Mouse (Mus musculus) kidney, adult 9 months (tissue): ENCODE data around the gene Sowahb.
"Not testable (repeated sequence)": the region's sequence is repeated elsewhere in the genome, so short reads cannot be mapped to it uniquely, and the experiment has no call there.

ENCODE experiments used
- DNase-seq: peaks from one replicate; pipeline ENCODE4 v3.0.0; 2022

The Sowahb gene

DNA sequence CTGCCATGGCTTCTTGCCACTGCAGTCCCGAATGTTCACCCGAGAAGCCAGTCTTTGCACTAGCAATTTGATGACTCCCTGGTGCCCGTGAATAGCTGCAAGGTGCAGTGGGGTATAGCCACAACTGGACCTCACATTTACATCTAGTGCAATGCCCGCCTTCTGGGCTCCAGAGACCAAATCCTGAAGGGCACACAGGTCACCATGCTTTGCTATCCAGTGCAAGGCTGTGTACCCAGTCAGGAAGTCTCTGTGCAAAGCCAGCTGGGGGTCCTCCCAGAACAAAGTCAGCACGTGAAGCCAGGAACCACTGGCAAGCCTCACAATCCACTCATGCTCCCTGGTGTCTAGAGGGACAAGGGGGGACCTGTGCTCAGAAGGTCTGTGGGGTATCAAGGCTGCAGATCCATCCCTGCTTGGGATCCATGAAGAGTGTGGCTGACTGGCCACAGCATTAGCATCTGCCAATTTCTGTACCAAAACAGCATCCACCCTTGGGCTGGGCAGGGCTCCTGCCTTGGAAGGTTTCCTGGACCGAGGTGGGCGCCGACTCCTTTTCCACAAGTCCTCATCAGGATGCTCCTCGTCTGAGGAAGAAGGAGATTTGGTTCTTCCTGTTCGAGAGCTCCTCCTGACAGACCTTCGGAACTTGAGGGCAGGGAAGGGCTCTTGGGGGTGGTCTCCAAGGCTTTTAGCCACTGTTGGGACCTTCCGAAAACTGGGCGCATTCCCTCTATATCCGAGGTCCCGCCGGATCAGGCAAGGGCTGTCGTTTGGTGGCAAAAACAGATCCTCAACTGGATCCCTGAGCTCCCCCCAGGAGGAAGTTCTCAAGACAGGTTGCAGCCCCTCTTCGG lies 1.8 kb downstream of the Sowahb start:
- DNase-seq = no peak

DNA sequence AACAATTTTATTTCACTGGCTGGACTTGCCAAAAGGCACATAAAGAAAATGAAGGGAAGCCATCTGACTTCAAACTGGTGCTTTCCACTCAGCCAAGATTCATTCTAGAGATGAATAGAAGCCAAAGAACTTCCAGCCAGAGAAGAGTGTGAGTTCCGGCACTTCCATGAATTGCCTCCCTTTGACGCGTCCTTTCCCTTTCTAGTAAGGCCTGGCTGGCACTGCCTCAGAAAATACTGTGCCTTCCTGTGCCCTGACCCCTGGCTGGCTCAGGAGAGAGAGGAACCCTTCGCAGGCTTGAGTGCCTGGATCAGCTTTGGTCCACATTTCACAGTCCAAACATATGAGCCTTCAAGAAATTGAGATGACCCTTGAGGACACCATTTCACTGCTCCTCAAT lies 2.8 kb downstream of the Sowahb start:
- DNase-seq = peak; percentile 69

GRCm38 (mm10) chr5:93041276-93041675 lies 3.5 kb downstream of the Sowahb start:
- peak; percentile 59 for DNase-seq

GRCm38 (mm10) chr5:93040095-93040494 lies 4.7 kb downstream of the Sowahb start:
- peak; percentile 94 for DNase-seq

DNA sequence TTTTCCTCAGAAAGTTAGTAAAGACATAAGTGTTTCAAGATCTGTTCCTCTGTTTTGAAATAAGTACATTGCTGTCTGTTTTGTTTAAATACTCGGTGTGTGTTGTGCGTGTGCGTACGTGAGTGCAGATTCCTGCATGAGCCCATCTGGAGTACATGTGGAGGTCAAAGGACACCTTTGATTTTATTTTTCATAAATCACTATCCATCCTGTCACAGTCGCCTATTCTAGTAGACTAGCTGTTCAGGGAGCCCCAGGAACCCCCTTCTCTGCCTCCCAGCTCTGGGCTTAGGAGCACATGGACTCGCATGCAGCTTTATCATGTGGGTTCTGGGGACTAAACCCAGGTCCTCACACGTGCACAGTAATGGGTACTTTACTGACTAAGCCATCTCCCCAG lies 8.6 kb downstream of the Sowahb start:
- DNase-seq = no peak

DNA sequence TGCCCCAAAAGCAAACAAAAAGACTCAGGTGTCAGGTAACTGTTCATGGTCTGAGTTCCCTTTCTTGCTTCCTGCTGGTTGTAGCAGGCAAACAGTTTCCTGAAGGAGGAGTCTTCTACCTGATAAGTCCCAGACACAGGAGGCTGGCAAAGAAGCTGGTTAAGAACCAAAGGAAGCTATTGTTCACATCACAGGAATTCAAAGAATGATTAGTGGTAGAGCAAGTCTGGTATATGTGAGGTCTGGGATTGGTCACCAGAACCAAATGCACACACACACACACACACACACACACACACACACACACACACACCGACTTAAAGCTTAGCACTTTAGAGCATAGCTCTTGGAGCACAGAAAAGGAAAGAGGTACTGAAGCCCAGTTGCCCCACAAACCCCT lies 9.5 kb downstream of the Sowahb start:
- no peak for DNase-seq

DNA sequence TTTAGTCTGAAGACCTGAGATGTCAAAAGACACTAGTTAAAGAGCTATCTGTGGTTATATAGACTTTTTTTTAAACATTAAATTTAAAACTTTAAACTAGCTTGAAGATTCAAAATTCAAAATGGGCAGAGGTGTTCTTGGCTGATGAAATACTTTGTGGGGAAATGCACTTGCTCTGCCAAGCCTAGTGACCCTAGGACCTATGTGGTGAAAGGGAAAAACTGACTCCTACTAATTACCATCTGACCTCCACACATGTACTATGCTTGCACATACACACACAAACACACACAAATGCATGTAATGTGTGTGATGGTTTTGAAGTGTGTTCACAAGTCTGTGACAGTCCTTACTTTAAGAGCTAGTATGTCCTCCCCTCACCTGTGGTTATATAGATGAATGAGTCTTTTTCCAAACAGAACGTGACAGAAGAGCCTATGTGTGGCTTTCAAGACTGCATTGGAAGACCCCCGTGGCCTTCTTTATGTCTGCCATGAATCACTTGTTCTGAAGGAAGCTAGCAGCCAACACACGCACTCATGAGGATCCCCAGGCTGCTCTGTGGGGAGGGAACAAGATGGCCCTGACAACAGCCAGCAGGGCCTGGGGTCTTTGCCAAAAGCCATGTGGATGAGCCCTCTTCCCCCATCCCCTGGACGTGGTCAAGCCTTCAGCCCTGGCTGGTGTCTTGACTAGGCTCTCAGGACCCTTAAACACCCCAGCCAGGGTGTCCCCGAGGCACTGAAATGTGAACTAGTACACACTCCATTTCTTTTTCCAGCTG lies 11.5 kb downstream of the Sowahb start:
- no peak for DNase-seq

- DNase-seq = no peak
These were observed 12.2 kb downstream of the Sowahb start for GRCm38 (mm10) chr5:93032621-93033020.

DNA sequence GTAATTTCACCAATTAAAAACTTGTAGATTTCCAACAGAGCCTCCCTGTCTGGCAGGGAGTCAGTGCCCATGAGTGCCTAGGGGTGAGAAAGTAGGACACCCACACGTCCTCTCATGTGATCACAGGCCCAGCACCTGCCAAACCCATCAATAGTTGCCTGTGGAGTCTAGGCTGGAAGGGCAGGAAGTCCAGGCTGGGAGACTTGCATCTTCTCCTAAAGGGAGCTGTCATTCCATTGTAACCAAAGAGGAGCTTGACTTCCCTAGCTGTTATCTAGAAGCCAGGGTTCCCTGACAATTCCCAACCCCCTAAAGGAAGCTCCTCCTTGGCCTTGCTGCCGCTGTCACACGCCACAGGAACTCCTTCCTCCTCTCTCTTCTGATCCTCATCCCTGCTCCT lies 14.0 kb downstream of the Sowahb start:
- peak; percentile 40 for DNase-seq

GRCm38 (mm10) chr5:93030411-93030810 lies 14.4 kb downstream of the Sowahb start:
- DNase-seq = peak; percentile 49

DNA sequence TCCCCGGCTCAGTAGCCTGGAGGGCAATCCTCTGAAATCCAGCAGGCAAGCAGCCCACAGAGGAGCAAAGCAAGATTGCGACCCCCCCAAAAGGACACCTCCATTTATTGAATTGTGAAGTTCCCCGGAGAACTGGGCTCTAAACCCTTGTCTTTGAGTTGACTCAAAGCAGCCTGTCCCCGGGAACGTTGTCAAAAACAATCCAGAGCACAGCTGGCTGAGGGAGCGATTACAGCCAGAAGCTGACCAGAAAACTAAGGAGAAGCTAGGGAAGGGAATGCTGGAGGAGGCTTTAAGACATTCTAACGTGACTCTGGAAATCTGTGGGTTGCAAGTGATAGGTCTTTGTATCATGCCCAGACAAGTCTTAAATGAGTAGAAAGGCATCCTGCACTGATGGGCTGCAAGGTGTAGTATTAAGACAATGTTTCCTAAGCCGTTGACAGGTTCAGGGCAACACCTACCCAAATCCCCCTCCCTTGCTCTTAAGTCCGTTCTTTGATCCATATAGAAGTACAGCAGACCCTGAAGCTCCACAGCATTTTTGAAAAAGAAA lies 17.6 kb downstream of the Sowahb start:
- DNase-seq = no peak

DNA sequence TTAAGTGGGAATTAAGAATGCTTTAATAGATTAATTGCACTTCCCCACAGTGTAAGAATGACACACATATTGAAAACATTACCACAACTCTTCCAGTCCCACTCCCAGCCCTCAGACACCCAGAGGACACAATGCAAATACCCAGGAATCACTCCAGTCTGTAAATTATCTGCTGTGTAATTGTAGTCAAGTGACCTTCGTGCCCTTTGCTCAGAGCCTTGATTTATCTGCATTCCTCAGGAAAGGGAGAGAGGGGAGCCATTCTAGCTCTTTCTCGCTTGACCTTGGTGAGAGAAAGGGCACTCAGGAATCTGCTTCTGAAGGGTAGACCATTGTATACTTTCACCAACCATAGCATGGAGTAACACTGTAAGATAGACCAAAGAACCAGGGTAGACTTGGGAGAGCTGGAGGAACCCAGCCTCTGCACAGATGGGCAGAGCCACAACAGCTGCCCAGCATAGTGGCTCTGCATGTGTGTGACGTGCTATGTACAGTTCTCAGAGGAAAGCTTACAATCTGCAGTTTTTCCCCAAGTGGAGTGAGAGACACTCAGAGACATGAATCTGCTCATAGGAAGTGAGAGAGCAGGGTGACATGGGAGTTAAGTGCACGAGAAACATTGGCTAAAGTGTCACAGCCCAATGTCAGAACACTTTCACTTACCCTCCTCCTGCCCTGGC lies 18.2 kb downstream of the Sowahb start:
- DNase-seq = no peak

DNA sequence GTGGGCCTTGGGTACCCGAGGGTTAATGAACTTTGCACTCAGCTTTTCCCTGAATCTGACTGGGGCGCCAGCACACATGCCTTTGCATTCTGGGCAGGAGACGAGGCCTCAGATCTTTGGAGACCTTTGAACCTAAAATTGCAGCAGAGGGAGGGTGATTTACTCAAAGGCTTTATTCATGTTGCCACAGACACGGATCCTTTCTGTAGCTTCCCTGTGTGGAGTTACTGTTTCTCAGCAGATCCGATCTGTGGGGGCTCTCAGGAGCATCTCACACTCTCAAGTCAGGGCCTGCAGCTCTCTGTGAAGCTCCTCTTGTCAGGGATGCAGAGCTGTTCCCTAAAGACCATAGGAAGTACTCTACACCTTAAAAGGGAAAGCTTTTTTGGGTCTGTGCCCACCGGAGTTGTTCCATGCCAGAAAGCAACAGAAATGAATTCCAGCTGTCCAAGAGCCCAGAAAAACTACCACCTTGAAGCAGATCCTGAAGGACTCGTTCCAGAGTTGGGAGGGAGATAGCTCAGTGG lies 20.0 kb downstream of the Sowahb start:
- DNase-seq = peak; percentile 92

GRCm38 (mm10) chr5:93022126-93022797 lies 22.6 kb downstream of the Sowahb start:
- DNase-seq = no peak

DNA sequence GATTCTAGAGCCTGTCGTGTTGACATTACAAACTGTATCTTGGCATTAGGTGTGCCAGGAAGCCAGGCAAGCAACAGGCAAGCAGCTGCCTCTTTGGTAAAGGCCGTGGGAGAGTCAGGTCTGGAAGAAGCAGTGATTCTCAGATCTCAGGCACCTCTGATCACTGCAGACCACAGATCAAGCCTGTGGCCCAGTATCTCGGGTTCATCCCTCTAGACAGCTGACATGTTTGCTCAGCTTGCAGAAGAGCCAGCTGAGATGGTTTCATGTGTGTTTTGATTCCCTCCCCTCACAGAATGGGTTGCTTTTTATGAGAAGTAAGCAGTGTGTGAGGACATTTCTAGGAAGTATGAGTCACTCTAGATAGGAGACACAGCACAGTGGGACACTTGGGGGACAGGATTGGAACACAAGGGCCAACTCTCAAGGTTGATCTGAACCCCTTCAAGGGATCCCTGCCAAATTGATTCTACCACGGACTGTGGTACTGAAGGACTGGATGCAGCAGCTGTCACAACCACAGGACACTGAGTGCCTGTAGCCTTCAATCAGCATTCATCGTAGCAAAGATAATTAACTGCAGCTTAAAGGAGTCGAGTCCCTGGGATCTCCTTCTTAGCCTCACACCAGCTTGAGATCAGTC lies 24.7 kb downstream of the Sowahb start:
- DNase-seq = no peak

GRCm38 (mm10) chr5:93019207-93019606 lies 25.6 kb downstream of the Sowahb start:
- not testable (repeated sequence) for DNase-seq

DNA sequence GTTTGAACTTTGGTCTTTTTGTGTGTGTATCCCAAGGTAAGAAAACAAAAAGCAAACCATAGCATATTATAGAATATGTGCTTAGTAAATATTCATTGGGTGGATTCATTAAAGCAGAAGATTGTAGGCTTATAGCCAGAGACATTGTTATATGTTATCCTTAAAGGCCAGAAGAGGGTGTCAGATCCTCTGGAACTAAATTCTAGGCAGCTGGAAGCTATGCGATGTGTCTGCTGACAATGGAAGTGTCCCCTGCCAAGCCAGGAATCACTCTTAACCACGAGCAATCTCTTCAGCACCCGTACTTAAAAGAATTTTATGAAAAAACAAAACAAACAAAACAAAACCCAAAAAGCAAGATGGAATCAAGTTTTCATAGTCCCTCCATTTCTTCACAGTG lies 27.1 kb downstream of the Sowahb start:
- DNase-seq = no peak

DNA sequence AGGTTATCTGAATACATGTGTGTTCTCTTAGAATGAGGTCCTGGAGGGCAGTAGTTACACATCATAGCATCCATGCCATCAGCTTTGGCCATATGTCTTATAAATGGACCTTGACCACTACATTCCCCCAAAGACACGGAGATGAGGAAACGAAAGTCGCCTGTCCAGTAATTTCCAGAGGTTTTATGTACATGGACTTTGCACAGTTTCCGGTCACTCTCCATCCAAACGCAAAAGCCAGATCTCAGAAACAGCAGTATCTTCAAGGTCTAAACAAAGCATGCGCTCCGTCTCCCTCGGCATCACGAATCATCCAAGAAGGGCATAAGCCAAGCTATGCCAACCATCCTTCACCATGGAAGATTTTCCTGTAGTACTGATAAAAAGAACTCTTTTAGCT lies 36.6 kb downstream of the Sowahb start:
- DNase-seq = no peak

DNA sequence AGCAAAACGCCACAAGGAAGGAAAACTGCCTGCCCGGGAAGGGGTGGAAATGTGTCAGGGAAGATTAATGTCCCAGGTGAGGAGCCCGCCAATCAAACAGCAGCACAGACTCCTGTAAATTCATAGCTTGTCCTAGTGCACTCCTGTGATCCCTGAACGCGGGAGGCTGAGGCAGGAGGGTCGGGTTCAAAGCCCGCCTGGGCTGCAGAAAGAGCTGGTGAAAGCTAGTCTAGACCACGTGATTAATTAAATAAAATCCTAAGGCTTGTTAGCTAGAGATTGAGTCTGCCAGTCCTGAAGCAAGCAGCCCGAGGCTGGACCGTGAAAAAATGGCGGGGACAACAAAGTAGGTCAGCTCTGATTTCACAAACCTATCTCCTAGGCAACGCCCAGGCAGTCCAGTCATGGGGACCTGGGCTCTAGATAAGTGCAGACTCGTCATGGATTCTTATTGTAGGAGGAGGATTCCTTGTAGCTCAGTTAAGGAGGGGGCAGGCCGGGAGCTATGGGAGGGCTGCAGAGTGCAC lies 38.9 kb downstream of the Sowahb start:
- peak; percentile 49 for DNase-seq

GRCm38 (mm10) chr5:93005229-93005814 lies 39.5 kb downstream of the Sowahb start:
- DNase-seq = peak; percentile 84

GRCm38 (mm10) chr5:93002615-93003014 lies 42.2 kb downstream of the Sowahb start:
- no peak for DNase-seq
